Mouse (Mus musculus) testis, adult 2 months (tissue): ENCODE results near the gene Gm20388. TPM values are rescaled to one million over a fixed set of nuclear protein-coding genes. Genes with fewer than 3 reads are reported as not detected.

Experiments used
- H3K27ac ChIP-seq: fragments of 200-500 bp; 2 replicates; pipeline ENCODE4 v1.5.1; 2012; ENCODE audit warnings: low read depth, low read length; ENCODE audit not compliant: control insufficient read depth, insufficient read depth
- H3K27me3 ChIP-seq: fragments of 200-500 bp; 2 replicates; pipeline ENCODE4 v1.6.1; 2012; ENCODE audit warnings: mild to moderate bottlenecking, low read length, moderate library complexity; ENCODE audit not compliant: control insufficient read depth, insufficient read depth
- H3K36me3 ChIP-seq: fragments of 200-500 bp; 2 replicates; pipeline ENCODE4 v1.6.1; 2012; ENCODE audit warnings: mild to moderate bottlenecking, low read length; ENCODE audit not compliant: control insufficient read depth, insufficient read depth
- H3K4me1 ChIP-seq: fragments of 200-500 bp; 2 replicates; pipeline ENCODE4 v1.6.1; 2012; ENCODE audit warnings: low read length; ENCODE audit not compliant: control insufficient read depth, insufficient read depth
- H3K4me3 ChIP-seq: fragments of 200-500 bp; 2 replicates; pipeline ENCODE4 v1.5.1; 2012; ENCODE audit warnings: low read depth, mild to moderate bottlenecking, low read length, moderate library complexity, mixed read lengths; ENCODE audit not compliant: control insufficient read depth
- CTCF ChIP-seq: fragments of 200-500 bp; IDR thresholded peaks from 2 replicates; pipeline ENCODE4 v1.5.1; 2012; ENCODE audit warnings: low read depth, mild to moderate bottlenecking, inconsistent platforms, low read length, moderate library complexity; ENCODE audit not compliant: control insufficient read depth, insufficient read depth, insufficient replicate concordance
- POLR2A ChIP-seq: fragments of 200-500 bp; IDR thresholded peaks from 2 replicates; pipeline ENCODE4 v1.6.1; 2012; ENCODE audit warnings: low read depth, mild to moderate bottlenecking, inconsistent platforms, low read length, moderate library complexity; ENCODE audit not compliant: control insufficient read depth
- polyA plus RNA-seq: library from polyadenylated mRNA; depleted of rRNA; stranded (reverse); fragments of >200 nt; gene quantifications from 2 replicates; pipeline ENCODE4 v1.2.3, GENCODE M21; 2012; rRNA removed

Gm20388 gene
- polyA plus RNA-seq: 5.1 and 5.6 TPM in 2 replicates

DNA sequence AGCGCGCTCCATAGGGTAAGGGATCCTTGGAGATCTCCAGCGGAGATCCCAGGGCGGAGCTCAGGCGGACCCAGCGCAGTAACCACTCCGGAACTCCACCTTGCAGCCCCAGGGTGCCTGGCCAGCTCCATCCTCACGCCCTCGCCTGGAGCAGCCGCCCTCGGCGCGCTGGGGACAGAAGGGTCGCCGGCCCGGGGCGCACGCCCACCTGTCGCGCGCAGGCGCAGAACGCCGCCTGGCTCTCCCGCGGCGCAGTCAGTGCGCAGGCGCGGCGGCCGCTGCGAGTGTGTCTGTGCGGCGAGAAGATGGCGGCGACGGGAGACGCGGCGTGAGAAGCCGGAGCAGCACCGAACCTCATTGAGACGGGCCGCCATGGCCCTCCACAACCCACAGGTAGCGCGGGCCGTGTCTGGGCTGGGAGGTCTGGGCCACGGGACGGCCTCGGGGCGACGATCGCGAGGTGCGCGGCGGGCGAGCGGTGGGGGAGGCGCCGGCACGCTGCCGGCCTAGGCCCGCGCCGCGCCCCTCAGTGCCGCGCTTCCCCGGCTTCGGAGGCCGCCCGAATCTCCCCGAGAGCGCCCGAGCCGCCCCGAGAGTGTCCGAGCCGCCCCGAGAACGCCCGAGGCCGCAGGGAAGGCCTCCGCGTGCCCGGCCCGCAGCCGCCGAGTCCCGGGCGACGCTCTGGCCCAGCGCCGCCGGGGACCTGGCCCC, at the start of gene Gm20388:
Gene Gm20388 (plus strand): TSS at position 295 of the 711 bp plus-strand sequence.
- Histone ChIP-seq H3K36me3 (no peaks in the 10 kb centered on the region), H3K4me3 (peak within 1 kb of the TSS; percentile 93), H3K27ac (peak within 1 kb of the TSS; percentile 94), H3K27me3 (no peaks in the 10 kb centered on the region), H3K4me1 (peaks cover 4% of the 10 kb centered on the region)
- TF ChIP-seq POLR2A (peak; percentile 84), CTCF (no peak)

DNA sequence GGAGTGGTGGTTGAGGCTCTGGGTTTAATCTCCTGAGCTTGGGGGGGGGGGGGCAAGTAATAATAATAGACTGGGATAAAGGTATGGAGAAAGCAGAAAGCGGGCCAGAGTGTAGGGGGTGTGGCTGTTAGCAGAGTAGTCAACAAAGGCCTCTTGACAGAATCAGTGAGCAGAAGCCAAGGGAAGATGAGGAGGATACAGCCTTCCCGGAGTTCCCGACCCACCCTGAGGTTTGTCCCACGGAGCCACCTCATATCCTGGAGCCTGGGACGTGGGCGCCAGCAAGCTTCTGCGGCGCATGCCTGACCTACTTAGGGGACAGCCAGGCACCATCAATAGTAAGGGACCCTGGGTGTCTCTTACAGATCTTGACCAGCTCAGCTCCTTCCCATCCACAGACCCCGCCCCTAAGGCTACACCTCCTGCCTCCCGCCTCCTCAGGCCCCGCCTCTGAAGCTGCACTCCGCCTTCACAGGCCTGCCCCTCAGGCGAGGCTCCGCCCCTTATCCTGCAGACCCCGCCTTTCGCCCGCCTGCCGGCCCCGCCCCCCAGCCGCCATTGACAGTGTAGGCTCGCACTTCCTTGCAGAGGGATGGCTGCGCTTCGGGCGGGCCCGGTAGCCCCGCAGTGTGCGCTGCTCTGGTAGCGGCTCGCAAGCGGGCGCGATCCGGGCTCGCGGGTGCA, 48.8 kb upstream of the Gm20388 start, which contains the start of gene Klhl36:
Gene Klhl36 (plus strand): TSS at position 561 of the 684 bp plus-strand sequence.
- H3K27ac ChIP-seq: peak within 1 kb of the TSS; percentile 56
- H3K36me3 ChIP-seq: no peaks in the 10 kb centered on the region
- TF ChIP-seq POLR2A (peak; percentile 61), CTCF (no peak)
- H3K27me3 ChIP-seq: no peaks in the 10 kb centered on the region; the same call in 1 of the 2 replicates
- peaks cover 4% of the 10 kb centered on the region for H3K4me1 ChIP-seq
- H3K4me3 ChIP-seq: peak within 1 kb of the TSS; percentile 80

DNA sequence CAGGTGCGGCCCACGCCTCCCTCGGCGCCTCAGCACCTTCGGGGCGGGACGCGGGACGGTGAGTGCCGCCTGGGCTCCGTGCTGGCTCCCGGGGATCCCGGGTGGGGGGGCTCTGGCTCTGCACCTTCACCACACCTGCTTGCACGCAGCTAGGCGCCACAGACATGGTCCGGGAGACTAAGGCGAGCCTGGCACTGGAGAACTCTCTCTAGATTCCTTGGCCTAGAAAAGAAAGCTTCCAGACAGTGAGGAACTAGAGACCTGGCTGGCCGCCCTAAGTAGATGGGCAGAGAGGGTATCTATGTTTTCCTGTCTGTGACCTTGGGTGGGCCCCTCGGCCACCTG, 48.3 kb upstream of the Gm20388 start:
- H3K27ac ChIP-seq: peak overlapping the region; percentile 56

DNA sequence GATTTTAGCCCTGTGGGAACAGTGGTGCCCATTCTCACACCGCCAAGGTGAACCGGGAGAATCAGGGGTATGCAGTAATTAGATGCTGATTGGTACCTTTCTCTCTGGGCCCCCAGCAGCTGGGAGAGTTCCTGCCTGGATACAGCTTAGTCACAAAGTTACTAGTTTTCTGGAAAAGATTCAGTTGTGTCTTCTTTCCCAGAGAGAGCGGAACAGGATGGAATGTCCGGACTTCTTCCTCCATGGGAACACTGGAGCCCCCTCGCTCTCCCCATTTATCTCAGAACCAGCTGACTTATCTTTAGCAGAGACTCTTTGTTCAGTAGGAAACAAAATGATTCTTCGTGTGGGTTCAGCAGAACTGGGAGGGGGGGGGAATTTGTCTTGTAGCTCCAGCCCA, 47.9 kb upstream of the Gm20388 start:
- TF ChIP-seq POLR2A (no peak), CTCF (no peak)
- Histone ChIP-seq H3K36me3 (no peaks in the 10 kb centered on the region), H3K4me3 (peak overlapping the region; percentile 80), H3K4me1 (peaks cover 4% of the 10 kb centered on the region), H3K27me3 (no peaks in the 10 kb centered on the region; the same call in 1 of the 2 replicates), H3K27ac (peak overlapping the region; percentile 56)

More for the DNA sequence above, 48.3 kb upstream of the Gm20388 start:
- Histone ChIP-seq H3K4me3 (peak overlapping the region; percentile 80), H3K36me3 (no peaks in the 10 kb centered on the region), H3K27me3 (no peaks in the 10 kb centered on the region; the same call in 1 of the 2 replicates), H3K4me1 (peaks cover 4% of the 10 kb centered on the region)
- no peak for TF ChIP-seq POLR2A
- no peak for TF ChIP-seq CTCF

DNA sequence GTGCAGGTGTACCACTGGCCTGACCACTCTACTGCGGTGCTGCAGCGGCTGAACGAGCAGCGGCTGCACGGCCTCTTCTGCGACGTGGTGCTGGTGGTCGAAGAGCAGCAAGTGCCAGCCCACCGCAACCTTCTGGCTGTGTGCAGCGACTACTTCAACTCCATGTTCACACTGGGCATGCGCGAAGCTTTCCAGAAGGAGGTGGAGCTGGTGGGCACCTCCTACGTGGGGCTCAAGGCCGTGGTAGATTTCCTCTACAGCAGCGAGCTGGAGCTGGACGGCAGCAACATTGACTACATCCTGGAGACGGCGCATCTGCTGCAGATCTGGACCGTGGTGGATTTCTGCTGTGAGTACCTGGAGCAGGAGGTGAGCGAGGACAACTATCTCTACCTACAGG, 41.0 kb upstream of the Gm20388 start:
- no peaks in the 10 kb centered on the region for H3K27me3 ChIP-seq
- H3K4me1 ChIP-seq: peaks cover 10% of the 10 kb centered on the region
- no peak for TF ChIP-seq CTCF
- no peak for TF ChIP-seq POLR2A
- H3K36me3 ChIP-seq: no peaks in the 10 kb centered on the region
- H3K27ac ChIP-seq: no peak overlapping the region
- no peak overlapping the region for H3K4me3 ChIP-seq

DNA sequence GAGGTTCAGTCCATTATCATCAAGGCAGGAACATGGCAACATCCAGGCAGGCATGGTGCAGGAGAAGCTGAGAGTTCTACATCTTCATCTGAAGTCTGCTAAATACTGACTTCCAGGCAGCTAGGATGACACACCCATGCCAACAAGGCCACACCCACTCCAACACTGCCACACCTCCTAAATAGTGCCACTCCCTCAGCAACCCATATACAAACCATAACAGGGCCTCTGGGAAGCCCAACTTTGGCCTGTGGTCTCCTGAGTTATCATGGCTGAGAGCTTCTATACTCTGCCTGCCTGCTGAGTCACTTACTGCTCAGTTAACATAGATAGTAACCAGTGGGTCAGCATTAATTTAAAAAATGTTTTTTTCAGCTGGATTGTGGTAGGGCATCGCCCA, 37.5 kb upstream of the Gm20388 start:
- TF ChIP-seq CTCF (no peak), POLR2A (no peak)
- Histone ChIP-seq H3K27ac (no peak overlapping the region), H3K4me1 (peaks cover 10% of the 10 kb centered on the region), H3K27me3 (no peaks in the 10 kb centered on the region), H3K36me3 (no peaks in the 10 kb centered on the region), H3K4me3 (no peak overlapping the region)

DNA sequence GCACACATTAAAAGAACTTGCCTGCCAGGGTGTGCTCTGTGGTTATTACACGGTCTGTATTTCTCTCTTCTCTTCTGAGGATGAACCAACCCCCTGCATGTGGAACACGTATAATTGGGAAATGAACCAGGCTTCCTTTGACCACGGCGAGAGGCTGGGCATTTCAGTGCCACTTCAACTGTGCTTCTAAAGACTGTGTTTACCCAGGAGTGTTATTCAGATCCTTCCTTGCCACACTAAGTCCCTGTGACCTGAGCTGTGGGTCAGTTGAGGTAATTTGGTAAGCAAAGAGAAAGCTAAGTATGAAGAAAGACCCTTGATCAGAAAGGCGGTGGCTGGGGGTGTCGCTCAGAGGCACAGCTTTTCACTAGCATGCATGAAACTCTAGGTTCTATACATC, 29.3 kb upstream of the Gm20388 start:
- Histone ChIP-seq H3K27me3 (no peaks in the 10 kb centered on the region), H3K4me1 (no peaks in the 10 kb centered on the region), H3K36me3 (no peaks in the 10 kb centered on the region), H3K4me3 (no peak overlapping the region), H3K27ac (no peak overlapping the region)
- TF ChIP-seq CTCF: no peak
- TF ChIP-seq POLR2A: no peak
